Mouse (Mus musculus): Measurements from ENCODE around the gene Vopp1.

- no peak for TF ChIP-seq POLR2A (IDR thresholded peaks at IDR 0.05; ENCODE audit: insufficient read depth, low read depth, low read length)
- no peak for TF ChIP-seq CTCF (IDR thresholded peaks at IDR 0.05)
Measured at GRCm38 (mm10) chr6:57684156-57684555, 140.8 kb downstream of the Vopp1 start.

All from heart, adult 2 months (tissue).